ENCODE assay signal across 20 mouse cellular contexts in genomic region chr8:70159211-70159610, GRCm38 (mm10). TPM values are rescaled to one million over a fixed set of nuclear protein-coding genes. Genes with fewer than 3 reads are reported as not detected.
DNase-seq lines count a peak whose midpoint lies in the region; ATAC-seq and TF ChIP-seq lines count a peak whose summit lies in the region.
"Had no signal": no experiment of that assay in that cellular context is flagged by ENCODE, and none has a peak within 500 bp of the region (broad histone marks: within the 10 kb centered on the region; RNA-seq: fewer than 3 reads in every experiment).

No protein-coding gene starts in this region.

- H3K4me1 ChIP-seq in forebrain, embryonic 10.5 days: peaks cover 27% of the 10 kb centered on the region
- H3K4me1 ChIP-seq in forebrain, embryonic 11.5 days (replicated peaks; ENCODE audit: control insufficient read depth, insufficient read depth, low read length): peaks cover 4% of the 10 kb centered on the region; the same call in 1 of the 2 replicates
- peaks cover 9% of the 10 kb centered on the region for H3K4me1 ChIP-seq in kidney, embryonic 15.5 days
- 0 out of 2 replicates have a peak, but pooled peaks cover 6% of the 10 kb centered on the region for H3K4me1 ChIP-seq in stomach, embryonic 15.5 days
- H3K4me1 ChIP-seq in stomach, postnatal 0 days (replicated peaks; ENCODE audit: control insufficient read depth, insufficient read depth): no peaks in the 10 kb centered on the region
- H3K4me1 ChIP-seq in neural tube, embryonic 15.5 days: peaks cover 13% of the 10 kb centered on the region

- peak overlapping the region; percentile 65; the same call in 1 of the 2 replicates for H3K4me3 ChIP-seq in forebrain, embryonic 10.5 days
- no peak overlapping the region for H3K4me3 ChIP-seq in forebrain, embryonic 11.5 days (ENCODE audit: low read depth, low read length)
- H3K4me3 ChIP-seq in kidney, embryonic 15.5 days (replicated peaks): no peak overlapping the region
- no peak overlapping the region for H3K4me3 ChIP-seq in stomach, embryonic 15.5 days (replicated peaks)
- H3K4me3 ChIP-seq in stomach, postnatal 0 days (ENCODE audit: low read depth, low read length): no peak overlapping the region
- H3K4me3 ChIP-seq in neural tube, embryonic 15.5 days (replicated peaks): no peak overlapping the region

- H3K27ac ChIP-seq in forebrain, embryonic 10.5 days: no peak overlapping the region
- H3K27ac ChIP-seq in forebrain, embryonic 11.5 days (ENCODE audit: low read depth, low read length): no peak overlapping the region
- H3K27ac ChIP-seq in kidney, embryonic 15.5 days: no peak overlapping the region
- no peak overlapping the region for H3K27ac ChIP-seq in stomach, embryonic 15.5 days
- no peak overlapping the region for H3K27ac ChIP-seq in stomach, postnatal 0 days (replicated peaks)
- H3K27ac ChIP-seq in neural tube, embryonic 15.5 days (replicated peaks): no peak overlapping the region
- H3K27ac ChIP-seq: forebrain, embryonic 13.5 days; lung, embryonic 15.5 days; macrophage had no signal

- 90% methylated on average over 4 of the region's 4 CpGs for WGBS in forebrain, embryonic 10.5 days
- WGBS in forebrain, embryonic 11.5 days: 81% methylated on average over 4 of the region's 4 CpGs
- 81% methylated on average over 4 of the region's 4 CpGs for WGBS in kidney, embryonic 15.5 days
- 81% methylated on average over 4 of the region's 4 CpGs for WGBS in stomach, embryonic 15.5 days
- 65% methylated on average over 4 of the region's 4 CpGs for WGBS in stomach, postnatal 0 days
- 85% methylated on average over 4 of the region's 4 CpGs for WGBS in neural tube, embryonic 15.5 days

- TF ChIP-seq EP300 in stomach, postnatal 0 days (optimal IDR thresholded peaks at IDR 0.05): no peak

- no peak for TF ChIP-seq CTCF in stomach, postnatal 0 days (IDR thresholded peaks at IDR 0.05; ENCODE audit: low read depth)

- no peak overlapping the region for H3K4me2 ChIP-seq in forebrain, embryonic 11.5 days (ENCODE audit: low read depth, low read length, severe bottlenecking)
- H3K4me2 ChIP-seq in kidney, embryonic 15.5 days: 0 out of 2 replicates have a peak overlapping the region, but pooled peaks have one; percentile 93
- H3K4me2 ChIP-seq in stomach, embryonic 15.5 days: 0 out of 2 replicates have a peak overlapping the region, but pooled peaks have one; percentile 83
- no peak overlapping the region for H3K4me2 ChIP-seq in stomach, postnatal 0 days (replicated peaks; ENCODE audit: low read depth)
- peak overlapping the region; percentile 89; the same call in 1 of the 2 replicates for H3K4me2 ChIP-seq in neural tube, embryonic 15.5 days

- no peak overlapping the region for H3K9ac ChIP-seq in forebrain, embryonic 11.5 days (ENCODE audit: low read length)
- H3K9ac ChIP-seq in kidney, embryonic 15.5 days: no peak overlapping the region
- H3K9ac ChIP-seq in stomach, embryonic 15.5 days: no peak overlapping the region
- no peak overlapping the region for H3K9ac ChIP-seq in stomach, postnatal 0 days (ENCODE audit: low read length)
- no peak overlapping the region for H3K9ac ChIP-seq in neural tube, embryonic 15.5 days (replicated peaks)

- H3K27me3 ChIP-seq in forebrain, embryonic 10.5 days (ENCODE audit: poor library complexity, severe bottlenecking): peaks cover 44% of the 10 kb centered on the region
- no peaks in the 10 kb centered on the region for H3K27me3 ChIP-seq in forebrain, embryonic 11.5 days (ENCODE audit: control insufficient read depth, insufficient read depth, low read length)
- H3K27me3 ChIP-seq in kidney, embryonic 15.5 days: peaks cover 18% of the 10 kb centered on the region
- no peaks in the 10 kb centered on the region; the same call in 1 of the 2 replicates for H3K27me3 ChIP-seq in stomach, embryonic 15.5 days (replicated peaks)
- no peaks in the 10 kb centered on the region for H3K27me3 ChIP-seq in stomach, postnatal 0 days (ENCODE audit: control insufficient read depth, insufficient read depth, low read length)
- peaks cover 3% of the 10 kb centered on the region; the same call in 1 of the 2 replicates for H3K27me3 ChIP-seq in neural tube, embryonic 15.5 days (replicated peaks)
- H3K27me3 ChIP-seq: neural tube, embryonic 13.5 days had no signal

- no peak for DNase-seq in forebrain, embryonic 10.5 days (ENCODE audit: extremely low spot score, low spot score)
- DNase-seq in forebrain, embryonic 11.5 days (ENCODE audit: low spot score): no peak
- DNase-seq in kidney, adult 9 months: no peak
- no peak for DNase-seq in stomach, postnatal 0 days (ENCODE audit: low spot score)
- DNase-seq in right cerebral cortex, postnatal 25 days: no peak
- DNase-seq: adrenal gland, postnatal 36 days; cerebellum, adult 8-10 months; gastrocnemius, postnatal 36 days; heart, postnatal 4 days; kidney, adult 18-20 months; kidney, postnatal 4 days; liver had no signal

- no peaks in the 10 kb centered on the region for H3K36me3 ChIP-seq in forebrain, embryonic 10.5 days (replicated peaks)
- H3K36me3 ChIP-seq in forebrain, embryonic 11.5 days (ENCODE audit: control insufficient read depth, insufficient read depth, low read length): no peaks in the 10 kb centered on the region
- H3K36me3 ChIP-seq in kidney, embryonic 15.5 days: no peaks in the 10 kb centered on the region
- H3K36me3 ChIP-seq in stomach, embryonic 15.5 days: no peaks in the 10 kb centered on the region
- H3K36me3 ChIP-seq in stomach, postnatal 0 days (ENCODE audit: control insufficient read depth, insufficient read depth, low read length): no peaks in the 10 kb centered on the region
- H3K36me3 ChIP-seq in neural tube, embryonic 15.5 days: no peaks in the 10 kb centered on the region
- H3K36me3 ChIP-seq: lung, embryonic 15.5 days; neural tube, embryonic 13.5 days had no signal

- no peak for ATAC-seq in forebrain, embryonic 11.5 days (replicated peaks; ENCODE audit: low FRiP score)
- ATAC-seq in kidney, embryonic 15.5 days (replicated peaks; ENCODE audit: low FRiP score): no peak
- ATAC-seq in stomach, embryonic 15.5 days (ENCODE audit: insufficient read depth, low FRiP score, low read depth): no peak
- ATAC-seq in stomach, postnatal 0 days (ENCODE audit: low FRiP score, low TSS enrichment): no peak
- ATAC-seq in neural tube, embryonic 15.5 days (ENCODE audit: low FRiP score): no peak

- no peaks in the 10 kb centered on the region for H3K9me3 ChIP-seq in forebrain, embryonic 10.5 days
- no peaks in the 10 kb centered on the region for H3K9me3 ChIP-seq in forebrain, embryonic 11.5 days (ENCODE audit: control insufficient read depth, low read length)
- no peaks in the 10 kb centered on the region for H3K9me3 ChIP-seq in kidney, embryonic 15.5 days (replicated peaks)
- H3K9me3 ChIP-seq in stomach, embryonic 15.5 days: no peaks in the 10 kb centered on the region
- H3K9me3 ChIP-seq in stomach, postnatal 0 days (ENCODE audit: control insufficient read depth, low read length): no peaks in the 10 kb centered on the region
- H3K9me3 ChIP-seq in neural tube, embryonic 15.5 days (replicated peaks): no peaks in the 10 kb centered on the region
- H3K9me3 ChIP-seq: forebrain, embryonic 13.5 days; lung, embryonic 15.5 days; neural tube, embryonic 13.5 days had no signal

RNA-seq across cellular contexts. Expression of gene Tmem161a, which starts 12.9 kb away (rescaled TPM):
- polyA plus RNA-seq in forebrain, embryonic 10.5 days (2016; fragmentation: Nextera tagmentation; extraction: Ambion mirVana): 68.8 and 70.2 TPM in 2 replicates
- polyA plus RNA-seq in forebrain, embryonic 11.5 days (2014; fragmentation: Nextera tagmentation; extraction: Ambion mirVana): 42.5 and 45.1 TPM in 2 replicates
- polyA plus RNA-seq in kidney, embryonic 15.5 days (2015; fragmentation: Nextera tagmentation; extraction: Ambion mirVana): 71.8 and 76.3 TPM in 2 replicates
- polyA plus RNA-seq in stomach, embryonic 15.5 days (2015; fragmentation: Nextera tagmentation; extraction: Ambion mirVana): 54.4 and 59.0 TPM in 2 replicates
- polyA plus RNA-seq in stomach, postnatal 0 days (2015; fragmentation: Nextera tagmentation; extraction: Ambion mirVana): 38.2 and 40.8 TPM in 2 replicates
- polyA plus RNA-seq in neural tube, embryonic 15.5 days (2015; fragmentation: Nextera tagmentation; extraction: Ambion mirVana): 51.1 and 54.0 TPM in 2 replicates

RNA-seq across cellular contexts. Expression of gene Mef2b, which starts 19.7 kb away (rescaled TPM):
- 0.71 and 0.74 TPM in 2 replicates for polyA plus RNA-seq in forebrain, embryonic 10.5 days (2016; fragmentation: Nextera tagmentation; extraction: Ambion mirVana)
- polyA plus RNA-seq in forebrain, embryonic 11.5 days (2014; fragmentation: Nextera tagmentation; extraction: Ambion mirVana): 0.67 and 1.1 TPM in 2 replicates
- 0.17 and 0.29 TPM in 2 replicates for polyA plus RNA-seq in kidney, embryonic 15.5 days (2015; fragmentation: Nextera tagmentation; extraction: Ambion mirVana)
- polyA plus RNA-seq in stomach, embryonic 15.5 days (2015; fragmentation: Nextera tagmentation; extraction: Ambion mirVana): 0.19 and 0.26 TPM in 2 replicates
- polyA plus RNA-seq in stomach, postnatal 0 days (2015; fragmentation: Nextera tagmentation; extraction: Ambion mirVana): 0.10 TPM in 1 of 2 replicates, not detected in the other
- polyA plus RNA-seq in neural tube, embryonic 15.5 days (2015; fragmentation: Nextera tagmentation; extraction: Ambion mirVana): 1.4 and 1.5 TPM in 2 replicates
- polyA plus RNA-seq: activated CD4-positive, CD25-positive, alpha-beta regulatory T cell, adult 4 months; macrophage had no signal

RNA-seq across cellular contexts. Expression of gene Borcs8, which starts 19.9 kb away (rescaled TPM):
- 38.5 and 41.6 TPM in 2 replicates for polyA plus RNA-seq in forebrain, embryonic 10.5 days (2016; fragmentation: Nextera tagmentation; extraction: Ambion mirVana)
- 40.5 and 41.9 TPM in 2 replicates for polyA plus RNA-seq in forebrain, embryonic 11.5 days (2014; fragmentation: Nextera tagmentation; extraction: Ambion mirVana)
- polyA plus RNA-seq in kidney, embryonic 15.5 days (2015; fragmentation: Nextera tagmentation; extraction: Ambion mirVana): 45.0 and 47.8 TPM in 2 replicates
- polyA plus RNA-seq in stomach, embryonic 15.5 days (2015; fragmentation: Nextera tagmentation; extraction: Ambion mirVana): 42.6 and 43.2 TPM in 2 replicates
- polyA plus RNA-seq in stomach, postnatal 0 days (2015; fragmentation: Nextera tagmentation; extraction: Ambion mirVana): 30.1 and 30.5 TPM in 2 replicates
- polyA plus RNA-seq in neural tube, embryonic 15.5 days (2015; fragmentation: Nextera tagmentation; extraction: Ambion mirVana): 60.8 and 62.6 TPM in 2 replicates

RNA-seq across cellular contexts. Expression of gene Rfxank, which starts 20.3 kb away (rescaled TPM):
- 17.1 and 19.2 TPM in 2 replicates for polyA plus RNA-seq in forebrain, embryonic 10.5 days (2016; fragmentation: Nextera tagmentation; extraction: Ambion mirVana)
- polyA plus RNA-seq in forebrain, embryonic 11.5 days (2014; fragmentation: Nextera tagmentation; extraction: Ambion mirVana): 15.2 and 17.6 TPM in 2 replicates
- polyA plus RNA-seq in kidney, embryonic 15.5 days (2015; fragmentation: Nextera tagmentation; extraction: Ambion mirVana): 18.3 and 22.7 TPM in 2 replicates
- polyA plus RNA-seq in stomach, embryonic 15.5 days (2015; fragmentation: Nextera tagmentation; extraction: Ambion mirVana): 14.4 and 14.8 TPM in 2 replicates
- polyA plus RNA-seq in stomach, postnatal 0 days (2015; fragmentation: Nextera tagmentation; extraction: Ambion mirVana): 8.9 and 9.8 TPM in 2 replicates
- polyA plus RNA-seq in neural tube, embryonic 15.5 days (2015; fragmentation: Nextera tagmentation; extraction: Ambion mirVana): 12.3 and 14.6 TPM in 2 replicates

RNA-seq across cellular contexts. Expression of gene Nr2c2ap, which starts 28.1 kb away (rescaled TPM):
- polyA plus RNA-seq in forebrain, embryonic 10.5 days (2016; fragmentation: Nextera tagmentation; extraction: Ambion mirVana): 35.7 and 37.9 TPM in 2 replicates
- polyA plus RNA-seq in forebrain, embryonic 11.5 days (2014; fragmentation: Nextera tagmentation; extraction: Ambion mirVana): 20.7 and 23.9 TPM in 2 replicates
- polyA plus RNA-seq in kidney, embryonic 15.5 days (2015; fragmentation: Nextera tagmentation; extraction: Ambion mirVana): 31.4 and 34.8 TPM in 2 replicates
- 38.2 and 39.4 TPM in 2 replicates for polyA plus RNA-seq in stomach, embryonic 15.5 days (2015; fragmentation: Nextera tagmentation; extraction: Ambion mirVana)
- 31.9 and 33.6 TPM in 2 replicates for polyA plus RNA-seq in stomach, postnatal 0 days (2015; fragmentation: Nextera tagmentation; extraction: Ambion mirVana)
- 47.2 and 49.0 TPM in 2 replicates for polyA plus RNA-seq in neural tube, embryonic 15.5 days (2015; fragmentation: Nextera tagmentation; extraction: Ambion mirVana)

Comparison
In these comparisons a context has a peak if more than half of its experiments do, and no peak if none do; other contexts are left out.
1. H3K4me2 ChIP-seq: peak in kidney, embryonic 15.5 days (single experiment), stomach, embryonic 15.5 days (single experiment) and neural tube, embryonic 15.5 days (single experiment); none in forebrain, embryonic 11.5 days (single experiment) and stomach, postnatal 0 days (single experiment).